In the genomic region with DNA sequence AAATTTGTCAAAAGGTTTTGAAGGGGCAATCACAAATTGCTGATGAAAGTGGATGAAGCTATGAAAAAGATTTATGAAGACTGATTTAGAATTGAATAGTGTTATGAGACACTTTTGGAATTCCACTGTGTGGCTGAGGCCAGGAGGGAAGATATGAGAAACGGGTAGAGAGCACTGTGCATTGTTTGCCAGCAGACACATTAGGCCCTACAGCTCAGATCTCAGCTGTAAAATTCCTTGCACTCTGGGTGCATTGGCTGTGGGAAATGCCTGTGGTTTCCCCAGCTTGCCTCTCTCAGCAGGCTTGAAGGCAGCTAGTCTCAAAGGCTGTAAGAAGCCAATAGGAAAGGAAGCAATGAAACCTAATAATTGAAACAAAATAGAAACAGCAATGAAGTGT, we compare ENCODE assay signal across 24 mouse cellular contexts.
DNase-seq lines count a peak whose midpoint lies in the region; ATAC-seq and TF ChIP-seq lines count a peak whose summit lies in the region.
"Had no signal": no experiment of that assay in that cellular context is flagged by ENCODE, and none has a peak within 500 bp of the region (broad histone marks: within the 10 kb centered on the region; RNA-seq: fewer than 3 reads in every experiment).

No protein-coding gene starts in this region.

- ATAC-seq in kidney, postnatal 0 days (replicated peaks; ENCODE audit: low FRiP score, low read depth), result no peak
- ATAC-seq: forebrain, embryonic 14.5 days; hindbrain, embryonic 16.5 days; intestine, embryonic 16.5 days; liver, embryonic 12.5 days; midbrain, embryonic 13.5 days had no signal

- no peak overlapping the region for H3K9ac ChIP-seq in kidney, postnatal 0 days (ENCODE audit: low read depth, low read length)
- H3K9ac ChIP-seq: embryonic facial prominence, embryonic 12.5 days; heart, embryonic 15.5 days; limb, embryonic 12.5 days; liver, embryonic 12.5 days; midbrain, embryonic 13.5 days; neural tube, embryonic 15.5 days; stomach, embryonic 15.5 days had no signal

- no peak overlapping the region for H3K4me2 ChIP-seq in kidney, postnatal 0 days (ENCODE audit: low read length)
- H3K4me2 ChIP-seq: embryonic facial prominence, embryonic 12.5 days; heart, embryonic 15.5 days; limb, embryonic 12.5 days; liver, embryonic 12.5 days; midbrain, embryonic 13.5 days; neural tube, embryonic 15.5 days; stomach, embryonic 15.5 days had no signal

- H3K27me3 ChIP-seq in kidney, postnatal 0 days (ENCODE audit: insufficient read depth, low read length), result no peaks in the 10 kb centered on the region
- H3K27me3 ChIP-seq: embryonic facial prominence, embryonic 12.5 days; heart, embryonic 15.5 days; limb, embryonic 12.5 days; liver, embryonic 12.5 days; midbrain, embryonic 13.5 days; neural tube, embryonic 15.5 days; stomach, embryonic 15.5 days had no signal

- no peaks in the 10 kb centered on the region for H3K36me3 ChIP-seq in kidney, postnatal 0 days (ENCODE audit: insufficient read depth, low read length)
- H3K36me3 ChIP-seq: embryonic facial prominence, embryonic 12.5 days; heart, embryonic 15.5 days; limb, embryonic 12.5 days; liver, embryonic 12.5 days; midbrain, embryonic 13.5 days; neural tube, embryonic 15.5 days; stomach, embryonic 15.5 days had no signal

- 38% methylated on average over 1 of the region's 1 CpGs for WGBS in kidney, postnatal 0 days

- no peak for TF ChIP-seq CTCF in kidney, postnatal 0 days (IDR thresholded peaks at IDR 0.05; ENCODE audit: low read depth)

- no peaks in the 10 kb centered on the region for H3K9me3 ChIP-seq in kidney, postnatal 0 days (replicated peaks; ENCODE audit: low read length)
- H3K9me3 ChIP-seq: embryonic facial prominence, embryonic 12.5 days; heart, embryonic 15.5 days; liver, embryonic 12.5 days; neural tube, embryonic 15.5 days; stomach, embryonic 15.5 days had no signal

- no peaks in the 10 kb centered on the region for H3K4me1 ChIP-seq in kidney, postnatal 0 days (replicated peaks; ENCODE audit: insufficient read depth, low read length)
- H3K4me1 ChIP-seq: embryonic facial prominence, embryonic 12.5 days; heart, embryonic 15.5 days; liver, embryonic 12.5 days; midbrain, embryonic 13.5 days; neural tube, embryonic 15.5 days; stomach, embryonic 15.5 days had no signal

- no peak overlapping the region for H3K4me3 ChIP-seq in kidney, postnatal 0 days (replicated peaks; ENCODE audit: low read depth, low read length)
- H3K4me3 ChIP-seq: embryonic facial prominence, embryonic 12.5 days; heart, embryonic 15.5 days; limb, embryonic 12.5 days; liver, embryonic 12.5 days; midbrain, embryonic 13.5 days; neural tube, embryonic 15.5 days; stomach, embryonic 15.5 days had no signal

- peak; percentile 25 for DNase-seq in kidney, postnatal 0 days (ENCODE audit: low spot score)
- no peak for DNase-seq in kidney, adult 8-10 months
- DNase-seq in 3134 (ENCODE audit: extremely low read depth, insufficient read length, low spot score) (peak; percentile 26), NIH3T3 (ENCODE audit: low read depth) (peak; percentile 4)
- peak; percentile 64 for DNase-seq in fibroblast of lung, adult 2 months (ENCODE audit: low read depth)
- DNase-seq in cerebellum, adult 18-20 months, result no peak
- DNase-seq in adrenal gland, postnatal 10 days, result no peak
- DNase-seq: adrenal gland, postnatal 36 days; cerebellum, adult 11-12 months; heart, postnatal 4 days; lung, adult 2 months; lung, postnatal 14 days; right cerebral cortex, adult 18-20 months; thymus, postnatal 25 days had no signal

- no peak overlapping the region for H3K27ac ChIP-seq in kidney, postnatal 0 days
- H3K27ac ChIP-seq: embryonic facial prominence, embryonic 12.5 days; heart, embryonic 15.5 days; limb, embryonic 12.5 days; liver, embryonic 12.5 days; midbrain, embryonic 13.5 days; neural tube, embryonic 15.5 days; stomach, embryonic 15.5 days had no signal

Comparison
In these comparisons a context has a peak if more than half of its experiments do, and no peak if none do; other contexts are left out.
1. DNase-seq: peak in kidney, postnatal 0 days (single experiment), 3134 (single experiment), NIH3T3 (single experiment) and fibroblast of lung, adult 2 months (single experiment); none in kidney, adult 8-10 months (0 of 2), cerebellum, adult 18-20 months (0 of 2) and adrenal gland, postnatal 10 days (single experiment).